28 mouse cellular contexts compared by ENCODE assay signal in genomic region chr14:20127406-20128087, GRCm38 (mm10). TPM values are rescaled to one million over a fixed set of nuclear protein-coding genes. Genes with fewer than 3 reads are reported as not detected.
DNase-seq lines count a peak whose midpoint lies in the region; ATAC-seq and TF ChIP-seq lines count a peak whose summit lies in the region.
"Had no signal": no experiment of that assay in that cellular context is flagged by ENCODE, and none has a peak within 500 bp of the region (broad histone marks: within the 10 kb centered on the region; RNA-seq: fewer than 3 reads in every experiment).

No protein-coding gene starts in this region.

- H3K27me3 ChIP-seq in hindbrain, embryonic 10.5 days (ENCODE audit: insufficient read depth, poor library complexity, severe bottlenecking): no peaks in the 10 kb centered on the region
- no peaks in the 10 kb centered on the region for H3K27me3 ChIP-seq in hindbrain, embryonic 12.5 days
- no peaks in the 10 kb centered on the region for H3K27me3 ChIP-seq in intestine, embryonic 15.5 days (replicated peaks)
- H3K27me3 ChIP-seq: embryonic facial prominence, embryonic 13.5 days; heart, embryonic 13.5 days; liver, embryonic 13.5 days; midbrain, embryonic 15.5 days; neural tube, embryonic 15.5 days had no signal

- DNase-seq in hindbrain, embryonic 10.5 days (ENCODE audit: low spot score): no peak
- peak; percentile 69 for DNase-seq in ES-E14 (ENCODE audit: low read depth, low spot score)
- peak; percentile 42 for DNase-seq in testis, postnatal 14 days (ENCODE audit: low spot score)
- no peak for DNase-seq in urinary bladder, postnatal 14 days (ENCODE audit: low spot score)
- DNase-seq: adrenal gland, postnatal 10 days; cerebellum, adult 11-12 months; cerebellum, postnatal 10 days; gastrocnemius, adult 2 months; gastrocnemius, postnatal 36 days; heart, adult 2 months; heart, postnatal 10 days; kidney, adult 11 months; kidney, postnatal 25 days; left cerebral cortex, postnatal 4 days; liver, embryonic 13.5 days; lung, adult 2 months; lung, postnatal 10 days; thymus, postnatal 14 days had no signal

- H3K27ac ChIP-seq in hindbrain, embryonic 10.5 days: 0 out of 2 replicates have a peak overlapping the region, but pooled peaks have one; percentile 5
- no peak overlapping the region for H3K27ac ChIP-seq in hindbrain, embryonic 12.5 days
- H3K27ac ChIP-seq in ES-E14 (ENCODE audit: insufficient read depth, low read depth, low read length, poor library complexity, severe bottlenecking): no peak overlapping the region
- peak overlapping the region; percentile 57; the same call in 1 of the 2 replicates for H3K27ac ChIP-seq in intestine, embryonic 15.5 days
- H3K27ac ChIP-seq: embryonic facial prominence, embryonic 13.5 days; gastrocnemius, adult 2 months; heart, adult 2 months; heart, embryonic 13.5 days; liver, embryonic 13.5 days; macrophage; midbrain, embryonic 15.5 days; neural tube, embryonic 15.5 days had no signal

- in situ Hi-C loops in ES-E14 (cut with MboI; ENCODE audit: low sequenced_read_pairs in 2 of 2, unreplicated experiment in 2 of 2): loop anchor here (10.0 kb wide), 2 partner anchors 57 to 107 kb away; partner anchors contain the start of gene Kcnk5 (in 1 of the 2)

- no peak overlapping the region for H3K9ac ChIP-seq in hindbrain, embryonic 12.5 days
- peak overlapping the region; percentile 41; the same call in 1 of the 2 replicates for H3K9ac ChIP-seq in ES-E14 (ENCODE audit: insufficient read depth, low read depth, low read length, poor library complexity, severe bottlenecking)
- no peak overlapping the region for H3K9ac ChIP-seq in intestine, embryonic 15.5 days
- H3K9ac ChIP-seq: embryonic facial prominence, embryonic 13.5 days; heart, embryonic 13.5 days; liver, embryonic 13.5 days; midbrain, embryonic 15.5 days; neural tube, embryonic 15.5 days had no signal

- ATAC-seq in hindbrain, embryonic 12.5 days (ENCODE audit: low FRiP score): no peak
- peak; percentile 56 for ATAC-seq in intestine, embryonic 15.5 days
- no peak for ATAC-seq in erythroid progenitor cell, adult 5-6 weeks (replicated peaks; ENCODE audit: low FRiP score, poor library complexity, severe bottlenecking)
- ATAC-seq: forebrain, embryonic 16.5 days; hindbrain, embryonic 16.5 days; midbrain, embryonic 15.5 days had no signal

- 79% methylated on average over 15 of the region's 15 CpGs for WGBS in hindbrain, embryonic 10.5 days
- 85% methylated on average over 15 of the region's 15 CpGs for WGBS in hindbrain, embryonic 12.5 days
- WGBS in intestine, embryonic 15.5 days: 76% methylated on average over 15 of the region's 15 CpGs

- no peaks in the 10 kb centered on the region for H3K36me3 ChIP-seq in hindbrain, embryonic 10.5 days
- H3K36me3 ChIP-seq in hindbrain, embryonic 12.5 days: no peaks in the 10 kb centered on the region
- H3K36me3 ChIP-seq in ES-E14 (ENCODE audit: control insufficient read depth, insufficient read depth, low read length, poor library complexity, severe bottlenecking): no peaks in the 10 kb centered on the region
- no peaks in the 10 kb centered on the region for H3K36me3 ChIP-seq in intestine, embryonic 15.5 days
- H3K36me3 ChIP-seq: embryonic facial prominence, embryonic 13.5 days; heart, embryonic 13.5 days; liver, embryonic 13.5 days; midbrain, embryonic 15.5 days; neural tube, embryonic 15.5 days had no signal

- H3K9me3 ChIP-seq in hindbrain, embryonic 10.5 days: no peaks in the 10 kb centered on the region; the same call in 1 of the 2 replicates
- H3K9me3 ChIP-seq in hindbrain, embryonic 12.5 days (replicated peaks): no peaks in the 10 kb centered on the region
- H3K9me3 ChIP-seq in ES-E14 (ENCODE audit: control insufficient read depth, insufficient read depth, low read depth, low read length): no peaks in the 10 kb centered on the region
- H3K9me3 ChIP-seq in intestine, embryonic 15.5 days: no peaks in the 10 kb centered on the region
- H3K9me3 ChIP-seq: heart, embryonic 13.5 days; liver, embryonic 13.5 days; midbrain, embryonic 15.5 days; neural tube, embryonic 15.5 days had no signal

- no peak overlapping the region for H3K4me3 ChIP-seq in hindbrain, embryonic 10.5 days
- no peak overlapping the region for H3K4me3 ChIP-seq in hindbrain, embryonic 12.5 days
- H3K4me3 ChIP-seq in ES-E14 (ENCODE audit: insufficient read depth in 1 of 2, low read depth in 1 of 2, low read length in 2 of 2, poor library complexity in 1 of 2, severe bottlenecking in 1 of 2): peak overlapping the region in 1 of 2 experiments; percentile 53; a peak in 2 of 4 replicates
- H3K4me3 ChIP-seq in intestine, embryonic 15.5 days (replicated peaks): no peak overlapping the region
- H3K4me3 ChIP-seq: embryonic facial prominence, embryonic 13.5 days; gastrocnemius, adult 2 months; heart, adult 2 months; heart, embryonic 13.5 days; liver, embryonic 13.5 days; midbrain, embryonic 15.5 days; neural tube, embryonic 15.5 days had no signal

- H3K4me1 ChIP-seq in hindbrain, embryonic 10.5 days (replicated peaks): 0 out of 2 replicates have a peak, but pooled peaks cover 2% of the 10 kb centered on the region
- no peaks in the 10 kb centered on the region for H3K4me1 ChIP-seq in hindbrain, embryonic 12.5 days
- peaks cover 0 to 6% of the 10 kb centered on the region in 2 experiments; a peak in 1 of 4 replicates for H3K4me1 ChIP-seq in ES-E14 (ENCODE audit: control insufficient read depth in 2 of 2, insufficient read depth in 2 of 2, low read length in 2 of 2, poor library complexity in 1 of 2)
- H3K4me1 ChIP-seq in intestine, embryonic 15.5 days (replicated peaks): peaks cover 3% of the 10 kb centered on the region; the same call in 1 of the 2 replicates
- H3K4me1 ChIP-seq: embryonic facial prominence, embryonic 13.5 days; liver, embryonic 13.5 days; midbrain, embryonic 15.5 days; neural tube, embryonic 15.5 days had no signal

- H3K4me2 ChIP-seq in hindbrain, embryonic 12.5 days (replicated peaks): no peak overlapping the region
- peak overlapping the region; percentile 17; the same call in 1 of the 2 replicates for H3K4me2 ChIP-seq in intestine, embryonic 15.5 days (replicated peaks)
- H3K4me2 ChIP-seq: embryonic facial prominence, embryonic 13.5 days; heart, embryonic 13.5 days; liver, embryonic 13.5 days; midbrain, embryonic 15.5 days; neural tube, embryonic 15.5 days had no signal

TF ChIP-seq in ES-E14, 5 proteins besides CTCF, POLR2A, EP300 and RAD21:
- TF ChIP-seq ZNF384 (IDR thresholded peaks at IDR 0.05; ENCODE audit: low read depth, low read length) (no peak), MAFK (IDR thresholded peaks at IDR 0.05; ENCODE audit: insufficient read depth, low read depth, low read length) (no peak), ZC3H11A (IDR thresholded peaks at IDR 0.05; ENCODE audit: borderline replicate concordance, low read depth, low read length) (no peak), HCFC1 (IDR thresholded peaks at IDR 0.05; ENCODE audit: borderline replicate concordance, insufficient read depth, low read length) (no peak), CHD2 (IDR thresholded peaks at IDR 0.05; ENCODE audit: low read depth, low read length) (no peak)
TF ChIP-seq in ES-E14: peak in this region for 0.

RNA-seq across cellular contexts. Expression of gene Saysd1, which starts 10.8 kb away (rescaled TPM):
- 12.2 and 13.1 TPM in 2 replicates for polyA plus RNA-seq in hindbrain, embryonic 10.5 days (2016; fragmentation: Nextera tagmentation; extraction: Ambion mirVana)
- 10.6 and 10.8 TPM in 2 replicates for polyA plus RNA-seq in hindbrain, embryonic 12.5 days (2016; fragmentation: Nextera tagmentation; extraction: Ambion mirVana)
- 7.2 and 11.7 TPM in 2 replicates for total RNA-seq in ES-E14 (2012; rRNA removed)
- polyA plus RNA-seq in intestine, embryonic 15.5 days (2015; fragmentation: Nextera tagmentation; extraction: Ambion mirVana): 15.8 and 16.8 TPM in 2 replicates
- 0.42 and 1.4 TPM in 2 replicates for total RNA-seq in erythroid progenitor cell, adult 5-6 weeks (2015; ENCODE audit: low replicate concordance)
- total RNA-seq in erythroid progenitor cell, adult 5-6 weeks (2017; ENCODE audit: low replicate concordance): not detected in 2 replicates

RNA-seq across cellular contexts. Expression of gene Kcnk5, which starts 54.1 kb away (rescaled TPM):
- 12.4 and 13.5 TPM in 2 replicates for polyA plus RNA-seq in hindbrain, embryonic 10.5 days (2016; fragmentation: Nextera tagmentation; extraction: Ambion mirVana)
- polyA plus RNA-seq in hindbrain, embryonic 12.5 days (2016; fragmentation: Nextera tagmentation; extraction: Ambion mirVana): 5.8 and 6.9 TPM in 2 replicates
- total RNA-seq in ES-E14 (2012; rRNA removed): 68.6 and 129 TPM in 2 replicates
- 9.5 TPM in 2 replicates for polyA plus RNA-seq in intestine, embryonic 15.5 days (2015; fragmentation: Nextera tagmentation; extraction: Ambion mirVana)
- total RNA-seq in erythroid progenitor cell, adult 5-6 weeks (2015; ENCODE audit: low replicate concordance): 2.2 and 3.4 TPM in 2 replicates
- 2.4 and 3.6 TPM in 2 replicates for total RNA-seq in erythroid progenitor cell, adult 5-6 weeks (2017; ENCODE audit: low replicate concordance)

Comparison
In these comparisons a context has a peak if more than half of its experiments do, and no peak if none do; other contexts are left out.
1. H3K27ac ChIP-seq: peak in hindbrain, embryonic 10.5 days (single experiment) and intestine, embryonic 15.5 days (single experiment); none in hindbrain, embryonic 12.5 days (single experiment) and ES-E14 (single experiment).
2. DNase-seq: peak in ES-E14 (single experiment) and testis, postnatal 14 days (single experiment); none in hindbrain, embryonic 10.5 days (single experiment) and urinary bladder, postnatal 14 days (single experiment).